Mouse (Mus musculus) MEL (cell line): ENCODE results near the gene Usp37. TPM values are rescaled to one million over a fixed set of nuclear protein-coding genes. Genes with fewer than 3 reads are reported as not detected.

Source experiments
- DNase-seq: peaks from one replicate; pipeline ENCODE4 v3.0.0; 2011; ENCODE audit warnings: low read depth, low spot score
- H3K27ac ChIP-seq: 2 replicates; pipeline ENCODE4 v1.5.1; 2012; ENCODE audit warnings: low read depth, mild to moderate bottlenecking, control low read depth, low read length, moderate library complexity; ENCODE audit not compliant: control insufficient read depth
- H3K27me3 ChIP-seq, 2 experiments: fragments of 150-350 bp in 1 of 2; sonication (generic) in 1 of 2; 2 replicates each; pipeline ENCODE4 v1.6.1; 2012; ENCODE audit warnings: low read length in 2 of 2, mild to moderate bottlenecking in 2 of 2, improper control_type of control experiment in 1 of 2, moderate library complexity in 1 of 2; ENCODE audit not compliant: insufficient read depth in 2 of 2, control insufficient read depth in 1 of 2
- H3K36me3 ChIP-seq, 2 experiments: 2 replicates each; pipeline ENCODE4 v1.6.1; 2012 to 2014; ENCODE audit warnings: low read length in 2 of 2, improper control_type of control experiment in 1 of 2, inconsistent platforms in 1 of 2, mild to moderate bottlenecking in 1 of 2; ENCODE audit not compliant: insufficient read depth in 2 of 2, control insufficient read depth in 1 of 2
- H3K4me1 ChIP-seq, 2 experiments: fragments of 150-350 bp in 1 of 2; sonication (generic) in 1 of 2; 2 replicates each; pipeline ENCODE4 v1.6.1; 2012; ENCODE audit warnings: low read length in 2 of 2, improper control_type of control experiment in 1 of 2, mild to moderate bottlenecking in 1 of 2; ENCODE audit not compliant: insufficient read depth in 2 of 2, control insufficient read depth in 1 of 2
- H3K4me3 ChIP-seq, 2 experiments: fragments of 150-350 bp in 1 of 2; sonication (generic) in 1 of 2; 2 replicates each; pipeline ENCODE4 v1.5.1; 2012; ENCODE audit warnings: low read depth in 2 of 2, low read length in 2 of 2, mild to moderate bottlenecking in 2 of 2, moderate library complexity in 2 of 2, control low read depth in 1 of 2, improper control_type of control experiment in 1 of 2; ENCODE audit not compliant: control insufficient read depth in 1 of 2, insufficient read depth in 1 of 2
- H3K79me2 ChIP-seq: 2 replicates; pipeline ENCODE4 v1.6.1; 2012; ENCODE audit warnings: mild to moderate bottlenecking, low read length, moderate library complexity; ENCODE audit not compliant: control insufficient read depth, poor library complexity, insufficient read depth
- H3K9ac ChIP-seq: 2 replicates; pipeline ENCODE4 v1.6.1; 2012; ENCODE audit warnings: low read depth, mild to moderate bottlenecking, control low read depth, low read length, moderate library complexity; ENCODE audit not compliant: control insufficient read depth, poor library complexity, severe bottlenecking
- H3K9me3 ChIP-seq: fragments of 150-350 bp; sonication (generic); replicated peaks from 2 replicates; pipeline ENCODE4 v1.6.1; 2012; ENCODE audit warnings: mild to moderate bottlenecking, low read length, improper control_type of control experiment, moderate library complexity; ENCODE audit not compliant: insufficient read depth
- BHLHE40 ChIP-seq: IDR thresholded peaks from 2 replicates; pipeline ENCODE4 v1.6.1; 2012; ENCODE audit warnings: low read depth, mild to moderate bottlenecking, inconsistent platforms, low read length, improper control_type of control experiment, borderline replicate concordance
- CHD1 ChIP-seq: IDR thresholded peaks from 2 replicates; pipeline ENCODE4 v1.6.1; 2012; ENCODE audit warnings: low read depth, mild to moderate bottlenecking, inconsistent platforms, low read length, improper control_type of control experiment
- ELF1 ChIP-seq: IDR thresholded peaks from 2 replicates; pipeline ENCODE4 v1.6.1; 2014; ENCODE audit warnings: low read depth, mild to moderate bottlenecking, inconsistent platforms, low read length, improper control_type of control experiment, moderate library complexity
- GABPA ChIP-seq: IDR thresholded peaks from 2 replicates; pipeline ENCODE4 v1.6.1; 2012; ENCODE audit warnings: low read depth, mild to moderate bottlenecking, inconsistent platforms, low read length, improper control_type of control experiment, moderate library complexity
- GATA1 ChIP-seq: IDR thresholded peaks from 2 replicates; pipeline ENCODE4 v1.6.1; 2011; ENCODE audit warnings: low read depth, low read length, improper control_type of control experiment
- HCFC1 ChIP-seq: IDR thresholded peaks from 2 replicates; pipeline ENCODE4 v1.6.1; 2012; ENCODE audit warnings: low read depth, mild to moderate bottlenecking, inconsistent platforms, low read length, improper control_type of control experiment, moderate library complexity
- JUND ChIP-seq: IDR thresholded peaks from 2 replicates; pipeline ENCODE4 v1.6.1; 2011; ENCODE audit warnings: low read depth, mild to moderate bottlenecking, improper control_type of control experiment, low read length
- KAT2A ChIP-seq: conservative IDR thresholded peaks from 2 replicates; pipeline ENCODE4 v1.6.1; 2012; ENCODE audit warnings: low read depth, low read length, improper control_type of control experiment, inconsistent platforms
- MAX ChIP-seq: IDR thresholded peaks from 2 replicates; pipeline ENCODE4 v1.6.1; 2011; ENCODE audit warnings: low read length, improper control_type of control experiment
- MAZ ChIP-seq: IDR thresholded peaks from 2 replicates; pipeline ENCODE4 v1.6.1; 2012; ENCODE audit warnings: low read depth, mild to moderate bottlenecking, inconsistent platforms, low read length, improper control_type of control experiment
- MXI1 ChIP-seq: IDR thresholded peaks from 2 replicates; pipeline ENCODE4 v1.6.1; 2011; ENCODE audit warnings: mild to moderate bottlenecking, low read depth, low read length, improper control_type of control experiment
- MYB ChIP-seq: IDR thresholded peaks from 2 replicates; pipeline ENCODE4 v1.6.1; 2011; ENCODE audit warnings: mild to moderate bottlenecking, low read depth, low read length, improper control_type of control experiment
- NELFE ChIP-seq: IDR thresholded peaks from 2 replicates; pipeline ENCODE4 v1.6.1; 2011; ENCODE audit warnings: low read depth, low read length, improper control_type of control experiment
- POLR2A ChIP-seq, 2 experiments: IDR thresholded peaks; 2 replicates each; pipeline ENCODE4 v1.6.1; 2011 to 2012; ENCODE audit warnings: low read length in 2 of 2, mild to moderate bottlenecking in 2 of 2, control low read depth in 1 of 2, improper control_type of control experiment in 1 of 2, low read depth in 1 of 2, moderate library complexity in 1 of 2; ENCODE audit not compliant: control insufficient read depth in 1 of 2, insufficient read depth in 1 of 2, poor library complexity in 1 of 2
- POLR2AphosphoS2 ChIP-seq: IDR thresholded peaks from 2 replicates; pipeline ENCODE4 v1.6.1; 2011; ENCODE audit warnings: low read length, improper control_type of control experiment
- POLR2AphosphoS5 ChIP-seq: IDR thresholded peaks from 2 replicates; pipeline ENCODE4 v1.6.1; 2012; ENCODE audit warnings: low read depth, borderline replicate concordance, mild to moderate bottlenecking, inconsistent platforms, low read length, moderate library complexity, mixed read lengths
- RAD21 ChIP-seq: IDR thresholded peaks from 2 replicates; pipeline ENCODE4 v1.6.1; 2011; ENCODE audit warnings: mild to moderate bottlenecking, low read depth, low read length, improper control_type of control experiment
- RCOR1 ChIP-seq: IDR thresholded peaks from 2 replicates; pipeline ENCODE4 v1.6.1; 2012; ENCODE audit warnings: low read depth, mild to moderate bottlenecking, inconsistent platforms, low read length, improper control_type of control experiment
- SIN3A ChIP-seq: IDR thresholded peaks from 2 replicates; pipeline ENCODE4 v1.6.1; 2012; ENCODE audit warnings: low read length, improper control_type of control experiment, inconsistent platforms
- SMC3 ChIP-seq: IDR thresholded peaks from 2 replicates; pipeline ENCODE4 v1.6.1; 2011; ENCODE audit warnings: low read depth, low read length, improper control_type of control experiment
- TAL1 ChIP-seq: IDR thresholded peaks from 2 replicates; pipeline ENCODE4 v1.6.1; 2012; ENCODE audit warnings: mild to moderate bottlenecking, inconsistent platforms, low read length, moderate library complexity, mixed read lengths
- TCF12 ChIP-seq: IDR thresholded peaks from 2 replicates; pipeline ENCODE4 v1.6.1; 2014; ENCODE audit warnings: low read depth, mild to moderate bottlenecking, inconsistent platforms, low read length, improper control_type of control experiment, moderate library complexity
- UBTF ChIP-seq: IDR thresholded peaks from 2 replicates; pipeline ENCODE4 v1.6.1; 2012; ENCODE audit warnings: low read depth, mild to moderate bottlenecking, inconsistent platforms, low read length, improper control_type of control experiment, moderate library complexity, borderline replicate concordance; ENCODE audit not compliant: insufficient read depth
- ZC3H11A ChIP-seq: IDR thresholded peaks from 2 replicates; pipeline ENCODE4 v1.6.1; 2012; ENCODE audit warnings: low read depth, mild to moderate bottlenecking, inconsistent platforms, low read length, improper control_type of control experiment
- ZKSCAN1 ChIP-seq: IDR thresholded peaks from 2 replicates; pipeline ENCODE4 v1.6.1; 2012; ENCODE audit warnings: low read depth, mild to moderate bottlenecking, inconsistent platforms, low read length, improper control_type of control experiment, moderate library complexity
- ZMIZ1 ChIP-seq: IDR thresholded peaks from 2 replicates; pipeline ENCODE4 v1.6.1; 2012; ENCODE audit warnings: low read depth, mild to moderate bottlenecking, inconsistent platforms, low read length, improper control_type of control experiment, moderate library complexity
- ZNF384 ChIP-seq: IDR thresholded peaks from 2 replicates; pipeline ENCODE4 v1.6.1; 2012; ENCODE audit warnings: low read depth, mild to moderate bottlenecking, inconsistent platforms, low read length, improper control_type of control experiment
- polyA plus RNA-seq, 2 experiments: library from polyadenylated mRNA; stranded (reverse) in 1 of 2; unstranded in 1 of 2; fragments of >175 nt in 1 of 2; fragments of >200 nt in 1 of 2; gene quantifications; 2 replicates each; pipeline versions ENCODE4 v1.2.1 to v1.2.4; 2012; ENCODE audit warnings: low replicate concordance in 2 of 2, low read depth in 1 of 2; ENCODE audit not compliant: insufficient read length in 2 of 2, insufficient read depth in 1 of 2, missing spikeins in 1 of 2
- total RNA-seq: library from RNA; depleted of rRNA; stranded (reverse); fragments of 300-350 nt; gene quantifications from 2 replicates; pipeline ENCODE4 v1.2.3, GENCODE M21; 2012

The Usp37 gene
- total and polyA plus RNA-seq, 3 experiments = 17.8 to 77.6 (median 24.0) TPM

DNA sequence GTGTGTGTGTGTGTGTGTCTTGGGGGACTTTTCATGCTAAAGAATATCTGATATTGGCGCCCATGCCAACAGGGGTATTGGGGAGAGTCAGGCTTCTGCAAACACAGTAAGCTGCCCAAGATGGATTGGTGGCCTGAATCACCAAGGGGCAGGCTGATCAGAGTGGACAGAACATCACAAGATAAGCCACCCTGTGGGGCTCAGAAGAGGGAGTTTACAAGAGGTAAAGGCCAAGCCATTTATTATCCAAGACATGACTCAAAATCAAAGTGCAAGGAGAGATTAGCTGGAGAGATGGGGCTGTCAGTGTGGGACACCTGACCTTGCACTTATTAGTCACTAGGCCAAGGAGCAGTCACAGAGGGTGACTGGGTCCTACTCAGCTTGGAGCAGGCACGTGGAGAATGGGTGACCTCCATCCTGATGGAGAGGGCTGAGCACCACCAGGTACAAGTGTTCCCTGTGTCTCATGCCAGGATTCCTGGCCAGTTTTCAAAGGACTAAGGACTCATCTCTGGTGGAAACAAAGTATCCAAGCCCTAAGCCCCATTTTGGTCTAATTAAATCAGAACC is 132.2 kb downstream of the Usp37 start:
- no peaks in the 10 kb centered on the region for H3K79me2 ChIP-seq
- no peak overlapping the region for H3K27ac ChIP-seq
- no peak overlapping the region for H3K4me3 ChIP-seq
- H3K27me3 ChIP-seq = no peaks in the 10 kb centered on the region
- peaks cover 3 to 7% of the 10 kb centered on the region in 2 experiments; a peak in 3 of 4 replicates for H3K4me1 ChIP-seq
- no peak overlapping the region for H3K9ac ChIP-seq
- no peaks in the 10 kb centered on the region for H3K9me3 ChIP-seq
- DNase-seq = no peak
- H3K36me3 ChIP-seq = peaks cover 0 to 4% of the 10 kb centered on the region in 2 experiments; a peak in 2 of 4 replicates
- TF ChIP-seq ZKSCAN1 = no peak
- no peak for TF ChIP-seq ELF1
- no peak for TF ChIP-seq TAL1
- no peak for TF ChIP-seq GATA1
- no peak for TF ChIP-seq POLR2AphosphoS2
- no peak for TF ChIP-seq MYB
- no peak for TF ChIP-seq UBTF
- TF ChIP-seq MXI1 = no peak
- TF ChIP-seq POLR2A (IDR thresholded peaks at IDR 0.05; ENCODE audit: control insufficient read depth in 1 of 2, insufficient read depth in 1 of 2, low read depth in 1 of 2, low read length in 2 of 2, poor library complexity in 1 of 2) = no peak
- TF ChIP-seq POLR2AphosphoS5 = no peak
- TF ChIP-seq MAZ = no peak
- TF ChIP-seq NELFE = no peak
- TF ChIP-seq TCF12 = no peak
- TF ChIP-seq SMC3 = no peak
- no peak for TF ChIP-seq HCFC1
- TF ChIP-seq ZC3H11A = no peak

DNA sequence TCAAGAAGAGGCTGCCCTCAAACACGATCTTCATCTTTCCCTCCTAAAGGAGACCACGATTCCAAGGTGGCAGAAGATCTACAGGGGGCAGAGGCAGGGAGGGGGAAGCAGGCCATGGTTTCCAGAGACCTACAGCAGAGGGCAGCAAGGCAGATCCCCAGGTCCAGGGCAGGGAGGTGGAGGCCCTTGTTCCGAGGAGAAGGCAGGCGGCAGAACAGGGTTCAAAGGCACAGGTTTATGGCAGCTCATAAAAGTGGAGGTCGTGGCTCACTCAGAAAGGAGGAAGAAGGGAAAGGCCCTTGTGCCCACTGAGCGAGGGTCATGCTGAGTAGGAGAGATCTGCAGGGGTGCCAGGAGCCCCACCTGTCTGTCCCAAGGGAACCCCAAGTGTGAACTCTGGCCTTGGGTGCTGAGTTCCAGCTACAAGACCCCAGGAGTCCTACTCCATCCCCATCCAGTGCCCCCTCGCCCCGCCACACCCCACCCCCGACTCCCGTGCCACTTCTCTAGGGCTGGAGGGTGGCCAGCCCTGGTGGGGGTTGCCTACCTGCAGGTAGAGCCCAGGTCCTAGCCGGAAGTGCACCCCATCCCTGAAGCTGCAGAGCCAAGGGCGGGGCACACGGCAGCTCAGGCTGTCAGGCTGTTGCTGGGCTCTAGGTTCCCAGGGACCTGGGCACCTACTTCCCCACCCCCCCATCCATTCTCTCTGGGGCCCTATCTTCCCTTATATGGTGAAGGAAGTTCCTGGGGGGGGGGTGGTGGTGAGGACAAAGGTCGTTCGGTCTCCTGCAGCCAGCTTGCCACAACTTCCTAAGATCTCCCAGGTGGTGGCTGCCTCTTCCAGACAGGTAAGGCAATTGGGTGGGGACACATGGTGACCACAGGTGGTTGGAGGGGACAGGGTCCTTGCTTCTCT is 135.2 kb downstream of the Usp37 start, which contains the start of gene Vil1:
Vil1 (plus strand) TSS at position 788 of the 916 bp plus-strand sequence.
- no peaks in the 10 kb centered on the region for H3K9me3 ChIP-seq
- TF ChIP-seq BHLHE40 = no peak
- TF ChIP-seq GATA1 = no peak
- no peak for TF ChIP-seq POLR2AphosphoS5
- no peak for TF ChIP-seq RCOR1
- no peak for TF ChIP-seq SMC3
- TF ChIP-seq JUND = no peak
- no peak for TF ChIP-seq ZMIZ1
- no peak for TF ChIP-seq MAX
- no peak for TF ChIP-seq MAZ
- no peak for TF ChIP-seq ELF1
- no peak for TF ChIP-seq ZNF384
- TF ChIP-seq CHD1 = no peak
- TF ChIP-seq TCF12 = no peak
- no peak for TF ChIP-seq RAD21
- TF ChIP-seq GABPA = no peak
- TF ChIP-seq SIN3A = no peak
- no peak for TF ChIP-seq UBTF
- no peak for TF ChIP-seq KAT2A
- no peak for TF ChIP-seq MYB
- TF ChIP-seq, all 39 proteins: peak for 0
- H3K9ac ChIP-seq = no peak within 1 kb of the TSS
- no peak within 1 kb of the TSS for H3K27ac ChIP-seq
- H3K4me3 ChIP-seq = no peak within 1 kb of the TSS
- no peaks in the 10 kb centered on the region for H3K79me2 ChIP-seq
- no peaks in the 10 kb centered on the region for H3K27me3 ChIP-seq
- peaks cover 0 to 1% of the 10 kb centered on the region in 2 experiments; a peak in 2 of 4 replicates for H3K36me3 ChIP-seq
- peaks cover 0 to under 1% of the 10 kb centered on the region in 2 experiments; a peak in 2 of 4 replicates for H3K4me1 ChIP-seq
- DNase-seq = no peak
